Mouse (Mus musculus): ENCODE data around the gene Hinfp.

DNA sequence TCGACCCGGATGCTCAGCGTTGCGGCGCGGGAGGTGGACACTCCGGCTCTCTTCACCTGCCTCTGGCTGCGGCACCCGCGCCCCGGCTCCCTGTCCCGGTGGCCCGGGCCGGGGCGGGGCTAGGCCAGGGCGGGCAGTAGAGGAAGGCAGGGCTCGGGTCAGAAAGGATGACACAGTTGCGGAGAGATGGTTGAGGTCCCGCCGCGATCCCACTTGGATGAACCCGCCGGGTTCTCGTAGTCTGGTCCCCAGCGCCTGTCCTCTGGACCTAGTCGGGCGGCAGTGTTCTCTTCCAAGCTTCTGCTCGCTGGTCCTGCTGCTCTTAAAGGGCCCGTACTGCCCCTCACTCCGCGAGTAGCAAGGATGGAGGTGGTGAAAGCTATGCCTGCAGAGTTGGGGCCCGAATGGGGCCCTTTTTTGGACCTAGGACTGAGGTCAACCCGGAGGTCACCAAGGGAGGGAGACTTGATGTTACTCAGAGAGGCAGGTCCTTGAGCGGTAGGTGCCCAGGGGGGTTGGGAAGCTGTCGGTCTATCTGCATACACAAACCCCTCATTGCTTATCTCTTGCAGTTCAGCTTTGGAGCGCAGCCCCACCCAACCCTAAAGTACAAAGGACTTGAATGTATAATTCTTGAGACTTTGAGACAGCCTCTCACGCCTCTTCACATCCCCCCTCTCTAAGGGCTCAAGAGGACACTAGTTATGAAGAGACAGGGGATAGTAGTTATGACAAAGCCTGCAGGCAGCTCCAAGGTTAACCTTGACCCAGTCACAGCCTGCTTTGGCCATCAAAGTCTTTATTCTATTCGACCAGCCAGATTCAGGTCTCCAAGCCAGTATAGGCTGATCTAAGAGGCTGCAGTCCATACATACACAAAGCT is 17.2 kb downstream of the Hinfp start, which contains the start of gene Abcg4:
- TF ChIP-seq EP300 (IDR thresholded peaks at IDR 0.05; ENCODE audit: insufficient read depth, low read depth, low read length) (no peak), CTCF (IDR thresholded peaks at IDR 0.05) (no peak), POLR2A (IDR thresholded peaks at IDR 0.05; ENCODE audit: insufficient read depth, low read depth, low read length) (no peak)
